Mouse (Mus musculus) Muller cell, postnatal 12 days (primary cell): ENCODE results near the gene Gm10490.

Experiments
- DNase-seq: peaks from one replicate; pipeline ENCODE4 v3.0.0-alpha.2; 2015; ENCODE audit errors: inconsistent ontology term

Gm10490 gene

DNA sequence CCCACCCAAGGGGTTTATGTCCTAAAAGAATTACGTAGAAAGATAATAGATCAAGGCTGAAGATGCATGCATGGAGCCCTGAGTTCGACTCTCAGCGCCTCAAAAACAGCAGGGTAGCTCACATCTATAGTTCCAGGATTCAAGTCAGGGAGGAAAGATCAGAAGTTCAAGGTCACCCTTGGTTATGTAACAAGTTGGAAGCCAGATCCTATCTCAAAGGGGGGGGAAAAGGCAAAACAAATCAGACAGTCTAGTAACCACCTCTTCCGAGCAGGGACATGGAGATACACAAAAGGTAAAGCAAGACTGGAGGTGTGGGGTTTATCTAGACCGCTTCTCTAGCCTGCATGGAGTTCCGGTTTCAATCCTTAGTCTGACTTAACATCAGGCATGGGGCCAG, 16.9 kb downstream of the Gm10490 start:
- DNase-seq: no peak

DNA sequence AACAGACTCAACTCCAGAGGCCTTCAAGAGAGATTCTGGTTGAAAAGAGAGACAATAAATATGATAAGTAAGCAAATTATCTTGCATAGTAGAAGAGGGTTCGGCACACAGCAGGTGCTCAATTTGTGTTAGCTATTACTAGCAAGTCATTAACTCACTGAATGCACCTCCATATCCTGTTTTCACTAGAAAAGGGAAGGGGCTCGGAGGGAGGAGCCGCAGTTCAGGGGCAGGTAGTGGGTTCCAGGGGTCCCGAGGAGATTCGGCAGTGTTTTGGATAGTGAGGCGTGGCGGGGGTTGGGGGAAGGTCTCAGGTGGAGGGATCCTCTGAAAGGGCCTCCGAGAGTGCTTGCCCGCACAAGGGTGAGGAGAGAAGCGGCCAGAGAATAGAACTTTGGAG, 17.8 kb downstream of the Gm10490 start:
- DNase-seq: no peak

DNA sequence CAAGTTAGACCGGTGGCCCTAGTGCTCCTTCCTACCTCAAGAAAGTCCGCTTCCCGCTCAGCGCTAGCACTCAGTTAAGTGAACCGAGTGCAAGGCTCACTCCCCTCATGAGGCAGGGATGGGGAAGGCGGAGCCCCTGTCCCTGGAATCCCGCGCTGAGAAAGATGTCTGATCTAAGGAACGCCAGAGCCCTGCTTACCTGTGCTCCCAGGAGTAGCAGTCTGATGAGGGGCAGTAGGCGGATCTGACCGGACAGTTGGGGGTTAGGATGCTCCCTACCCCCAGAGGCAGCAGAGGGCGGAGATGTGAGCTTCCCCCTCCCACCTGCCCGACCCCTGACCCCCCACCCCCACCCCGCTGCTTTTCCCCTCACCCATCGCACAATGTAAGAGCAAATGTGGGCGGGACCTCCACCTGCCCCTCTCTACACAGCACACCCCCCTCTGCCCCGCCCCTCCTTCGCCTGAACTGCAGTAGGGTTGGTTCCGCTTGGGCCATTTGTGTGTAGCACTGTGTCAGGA, 19.0 kb downstream of the Gm10490 start, which contains the start of gene Eras:
TSS of gene Eras (minus strand) at position 338 of the 521 bp plus-strand sequence.
- DNase-seq: no peak

DNA sequence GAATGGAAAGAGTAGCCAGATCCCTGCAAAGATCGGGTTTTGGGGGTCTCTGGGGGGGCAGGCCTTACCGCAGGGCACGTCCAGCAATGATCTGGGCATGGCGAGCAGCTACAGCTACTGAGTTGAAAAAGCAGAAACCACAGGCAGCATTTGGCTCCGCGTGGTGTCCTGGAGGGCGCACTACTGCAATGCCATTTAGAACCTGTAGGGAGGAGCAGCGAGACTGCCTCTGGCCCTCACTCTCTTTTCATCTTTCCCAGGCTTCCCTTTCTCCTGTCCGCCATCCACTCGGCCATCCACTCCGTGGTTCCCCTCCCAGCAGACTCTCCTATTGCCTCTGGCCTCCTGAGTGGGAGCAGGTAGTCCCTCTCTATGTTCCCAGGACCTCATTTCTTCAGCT, 27.5 kb downstream of the Gm10490 start:
- no peak for DNase-seq

DNA sequence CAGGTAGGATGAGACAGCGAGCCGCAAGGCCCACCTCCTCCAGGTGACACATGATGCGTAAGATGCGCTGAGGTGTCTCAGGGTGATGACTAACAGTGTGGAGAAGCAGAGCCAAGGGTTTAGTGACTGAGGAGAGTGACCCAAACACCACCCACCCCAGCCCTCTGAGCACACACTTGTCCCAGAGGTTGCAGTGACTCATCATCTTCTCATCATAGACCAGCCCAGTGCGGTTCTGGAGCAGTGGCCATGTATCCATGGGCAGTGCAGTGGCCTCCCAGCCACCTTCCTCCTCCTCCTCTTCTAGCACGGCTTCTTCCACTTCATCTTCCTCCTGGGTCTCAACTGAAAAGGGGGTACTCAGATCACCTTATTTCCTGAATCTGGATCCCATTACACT, 28.3 kb downstream of the Gm10490 start:
- no peak for DNase-seq

DNA sequence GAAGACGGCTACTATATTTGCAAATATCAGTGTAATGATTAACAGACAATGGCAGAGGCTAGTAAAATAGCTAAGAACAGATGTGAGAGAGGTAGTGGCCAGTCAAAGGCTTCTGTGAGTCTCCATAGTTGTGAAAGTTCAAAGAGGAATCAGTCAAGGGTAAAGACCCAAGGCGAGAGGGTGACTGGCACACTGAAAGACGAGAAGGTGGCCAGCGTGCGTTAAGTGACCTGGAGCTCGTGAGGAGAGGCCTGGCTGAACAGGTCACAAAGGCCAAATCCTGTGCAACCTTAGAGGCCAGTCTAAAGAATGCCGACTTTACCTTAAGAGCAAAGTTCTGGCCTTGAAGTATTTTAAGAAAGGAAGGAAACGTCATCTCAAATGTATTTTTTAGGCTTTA, 36.3 kb downstream of the Gm10490 start:
- DNase-seq: no peak

DNA sequence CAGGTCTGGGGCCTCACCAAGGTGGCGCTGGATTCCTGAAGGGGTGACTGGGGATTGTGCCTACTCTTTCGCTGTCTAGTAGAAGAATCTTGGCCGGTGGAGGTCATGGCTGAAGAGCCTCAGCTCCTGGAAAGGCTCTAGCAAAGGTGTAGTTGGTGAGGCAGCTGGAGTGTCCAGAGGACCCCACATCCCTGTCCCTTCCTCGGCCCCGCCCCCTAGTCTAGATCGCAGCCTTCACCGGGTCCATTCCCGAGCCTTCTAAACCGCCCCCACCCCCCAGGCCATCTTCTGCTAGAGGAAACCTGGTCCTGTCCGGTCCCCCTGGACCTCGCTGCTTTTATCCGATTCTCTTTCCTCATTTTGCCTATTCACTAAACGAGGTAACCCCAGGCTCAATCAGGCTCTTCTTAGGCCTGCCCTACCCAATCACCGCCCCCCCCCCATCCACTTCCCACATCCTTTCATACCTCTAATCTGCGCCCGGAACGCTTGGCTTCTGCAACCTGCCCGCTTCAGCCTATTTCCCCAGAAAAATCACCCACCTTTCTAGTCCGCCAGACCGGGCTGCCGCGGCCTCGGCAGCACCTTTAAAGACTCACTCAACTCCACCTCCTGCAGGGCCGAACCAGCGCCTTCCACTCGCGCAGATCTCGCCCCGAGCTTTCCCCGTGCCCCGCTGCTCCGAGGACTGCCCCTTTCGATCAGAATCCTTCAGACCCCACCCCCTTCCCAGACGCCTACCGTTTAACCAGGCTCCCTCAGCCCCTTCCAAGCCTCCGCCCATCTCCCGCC, 38.0 kb downstream of the Gm10490 start, which contains the start of gene Hdac6:
TSS of gene Hdac6 (minus strand) at position 782 of the 792 bp plus-strand sequence.
- peak; percentile 37 for DNase-seq

DNA sequence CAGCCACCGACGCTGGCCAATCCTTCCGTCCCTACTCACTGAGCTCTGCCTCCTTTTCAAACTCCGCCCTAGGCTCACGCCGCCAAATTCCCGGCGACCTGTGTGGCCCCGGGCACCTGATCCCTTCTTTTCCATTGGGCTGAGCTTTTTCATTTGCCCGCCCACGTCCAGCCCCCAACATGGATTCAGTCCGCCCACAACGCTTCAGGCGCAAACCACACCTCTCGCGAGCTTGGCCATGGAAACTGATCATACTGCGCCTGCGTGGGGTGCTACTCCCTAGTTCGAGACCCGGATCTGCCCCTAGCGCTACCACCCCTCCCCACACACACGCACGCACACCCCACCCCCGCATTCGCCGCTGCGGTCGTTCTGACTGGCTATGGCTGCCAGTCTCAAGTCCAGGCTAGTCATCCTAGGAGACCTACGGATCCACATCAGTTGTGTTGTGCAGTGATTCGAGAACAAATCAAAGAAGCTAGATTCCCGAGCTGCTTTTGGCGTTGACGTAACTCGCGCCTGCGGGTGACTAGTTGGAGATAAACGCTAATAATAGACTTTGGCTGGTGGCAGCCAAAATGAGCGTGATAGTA, 38.7 kb downstream of the Gm10490 start:
- DNase-seq: peak; percentile 97

DNA sequence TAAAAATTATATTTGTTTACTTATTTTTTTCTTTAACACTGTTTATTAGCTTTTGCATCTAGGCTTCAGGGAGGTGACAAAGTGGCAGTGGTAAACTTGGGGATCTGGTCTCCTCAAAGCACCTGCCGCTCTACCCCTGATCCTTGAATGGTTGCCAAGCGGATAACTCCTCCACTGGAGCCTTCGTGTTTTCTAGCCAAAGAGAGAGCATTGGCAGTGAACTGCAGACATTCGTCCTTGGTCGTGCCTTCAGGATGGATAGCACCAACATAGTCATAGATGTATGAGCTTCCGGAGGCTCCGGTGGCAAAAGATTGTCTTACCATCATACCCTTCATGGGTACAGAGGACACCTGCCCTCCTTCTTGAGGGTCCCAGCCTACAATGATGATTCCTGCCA, 40.7 kb downstream of the Gm10490 start:
- DNase-seq: no peak

DNA sequence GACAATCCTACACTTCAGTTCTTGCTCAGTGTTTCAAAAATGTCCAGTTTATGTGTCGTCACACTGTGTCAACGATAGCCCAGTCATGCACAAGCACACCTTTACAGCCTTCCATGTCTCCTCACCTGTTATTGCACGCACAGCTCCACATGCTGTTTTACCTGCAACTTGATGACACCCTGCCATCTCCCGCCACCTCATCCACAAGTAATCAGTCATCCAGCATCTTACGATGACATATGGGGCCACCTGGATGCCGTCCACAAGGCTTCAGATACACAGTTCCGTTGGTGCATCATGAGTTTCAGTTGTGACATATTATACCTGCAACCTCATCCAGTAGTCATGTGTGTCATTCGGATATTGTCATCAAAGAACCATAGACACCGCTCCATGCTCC, 49.5 kb downstream of the Gm10490 start:
- no peak for DNase-seq
